Mouse (Mus musculus) ES-E14 (cell line): ENCODE data around the gene Klf12.

Experiments used
- CHD2 ChIP-seq: IDR thresholded peaks from 2 replicates; pipeline ENCODE4 v1.6.1; 2014; ENCODE audit warnings: mild to moderate bottlenecking, low read depth, low read length, inconsistent platforms
- HCFC1 ChIP-seq: IDR thresholded peaks from 2 replicates; pipeline ENCODE4 v1.6.1; 2012; ENCODE audit warnings: low read length, inconsistent platforms, borderline replicate concordance; ENCODE audit not compliant: insufficient read depth
- MAFK ChIP-seq: IDR thresholded peaks from 2 replicates; pipeline ENCODE4 v1.6.1; 2014; ENCODE audit warnings: mild to moderate bottlenecking, low read depth, low read length, inconsistent platforms; ENCODE audit not compliant: insufficient read depth
- ZC3H11A ChIP-seq: IDR thresholded peaks from 2 replicates; pipeline ENCODE4 v1.6.1; 2012; ENCODE audit warnings: low read depth, mild to moderate bottlenecking, inconsistent platforms, low read length, borderline replicate concordance
- ZNF384 ChIP-seq: IDR thresholded peaks from 2 replicates; pipeline ENCODE4 v1.6.1; 2012; ENCODE audit warnings: low read depth, low read length, inconsistent platforms

- TF ChIP-seq ZC3H11A, result no peak
- TF ChIP-seq MAFK, result no peak
- no peak for TF ChIP-seq CHD2
- TF ChIP-seq ZNF384, result no peak
- no peak for TF ChIP-seq HCFC1
Measured at GRCm38 (mm10) chr14:100026671-100027070, 257.8 kb downstream of the Klf12 start.
